Mouse (Mus musculus): Measurements from ENCODE around the gene L3mbtl4. TPM values are rescaled to one million over a fixed set of nuclear protein-coding genes. Genes with fewer than 3 reads are reported as not detected.
"Not testable (repeated sequence)": the region's sequence is repeated elsewhere in the genome, so short reads cannot be mapped to it uniquely, and the experiment has no call there.

The L3mbtl4 gene
- total and polyA plus RNA-seq, 3 experiments = not detected

- Histone ChIP-seq H3K27me3 (replicated peaks) (no peaks in the 10 kb centered on the region), H3K9ac (ENCODE audit: insufficient read depth, low read depth) (no peak overlapping the region), H3K27ac (ENCODE audit: insufficient read depth, low read depth) (no peak overlapping the region), H3K4me3 (replicated peaks in 1 of 3; ENCODE audit: low read depth in 2 of 3, low read length in 2 of 3, poor library complexity in 1 of 3) (no peak overlapping the region), H3K79me2 (replicated peaks; ENCODE audit: control insufficient read depth, extremely low read depth, insufficient read depth, poor library complexity, severe bottlenecking) (no peaks in the 10 kb centered on the region), H3K36me3 (replicated peaks in 1 of 2; ENCODE audit: control insufficient read depth in 1 of 2, insufficient read depth in 1 of 2, low read length in 1 of 2) (no peaks in the 10 kb centered on the region), H3K4me1 (ENCODE audit: control insufficient read depth in 1 of 2, insufficient read depth in 2 of 2) (no peaks in the 10 kb centered on the region), H3K4me2 (ENCODE audit: insufficient read depth, low read depth, poor library complexity, severe bottlenecking) (no peak overlapping the region), H3K9me3 (replicated peaks; ENCODE audit: low read length) (peaks cover 43% of the 10 kb centered on the region)
- in situ Hi-C loops (cut with MboI; ENCODE audit: low pct_ligation_motif_present, low pct_unique_long_range_greater_than_20kb, low sequenced_read_pairs) (no loop called here), dilution Hi-C loops (cut with MboI; ENCODE audit: extremely low pct_ligation_motif_present, extremely low pct_unique_long_range_greater_than_20kb, low sequenced_read_pairs) (no loop called here)
- no peak for TF ChIP-seq KAT2A (IDR thresholded peaks at IDR 0.05; ENCODE audit: insufficient replicate concordance, low read length)
- no peak for TF ChIP-seq ZKSCAN1 (IDR thresholded peaks at IDR 0.05; ENCODE audit: borderline replicate concordance, low read depth, low read length)
- no peak for TF ChIP-seq POLR2AphosphoS2 (IDR thresholded peaks at IDR 0.05; ENCODE audit: low read depth, low read length)
- no peak for TF ChIP-seq EP300 (IDR thresholded peaks at IDR 0.05; ENCODE audit: low read length)
- no peak for DNase-seq (ENCODE audit: extremely low read depth)
Measured at GRCm38 (mm10) chr17:68492231-68492630, 218.6 kb downstream of the L3mbtl4 start.

DNA sequence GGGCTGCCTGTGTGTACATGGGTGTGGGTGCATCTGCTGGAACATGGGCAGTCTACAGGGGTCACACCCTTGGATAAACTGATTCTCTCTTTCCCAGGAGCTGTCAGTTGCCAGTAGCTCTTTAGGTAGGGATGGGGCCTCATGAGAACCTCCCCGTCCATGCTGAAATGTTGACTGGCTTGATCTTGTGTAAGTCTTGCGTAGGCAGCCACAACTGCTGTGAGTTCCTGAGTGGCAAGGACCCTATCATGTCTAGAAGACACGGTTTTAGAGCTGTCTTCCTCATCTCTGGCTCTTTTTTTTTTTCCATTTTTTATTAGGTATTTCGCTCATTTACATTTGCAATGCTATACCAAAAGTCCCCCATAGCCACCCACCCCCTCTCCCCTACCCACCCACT is 229.4 kb downstream of the L3mbtl4 start:
- H3K27me3 ChIP-seq (replicated peaks); H3K4me1 ChIP-seq (ENCODE audit: control insufficient read depth in 1 of 2, insufficient read depth in 2 of 2); H3K27ac ChIP-seq (ENCODE audit: insufficient read depth, low read depth); H3K36me3 ChIP-seq (replicated peaks in 1 of 2; ENCODE audit: control insufficient read depth in 1 of 2, insufficient read depth in 1 of 2, low read length in 1 of 2); H3K79me2 ChIP-seq (replicated peaks; ENCODE audit: control insufficient read depth, extremely low read depth, insufficient read depth, poor library complexity, severe bottlenecking); H3K9ac ChIP-seq (ENCODE audit: insufficient read depth, low read depth); DNase-seq (ENCODE audit: extremely low read depth); in situ Hi-C loops (cut with MboI; ENCODE audit: low pct_ligation_motif_present, low pct_unique_long_range_greater_than_20kb, low sequenced_read_pairs); dilution Hi-C loops (cut with MboI; ENCODE audit: extremely low pct_ligation_motif_present, extremely low pct_unique_long_range_greater_than_20kb, low sequenced_read_pairs); H3K4me3 ChIP-seq (replicated peaks in 1 of 3; ENCODE audit: low read depth in 2 of 3, low read length in 2 of 3, poor library complexity in 1 of 3); H3K4me2 ChIP-seq (ENCODE audit: insufficient read depth, low read depth, poor library complexity, severe bottlenecking): not testable (repeated sequence)
- peaks cover 14% of the 10 kb centered on the region for H3K9me3 ChIP-seq (replicated peaks; ENCODE audit: low read length)

GRCm38 (mm10) chr17:68559698-68560097 is 286.1 kb downstream of the L3mbtl4 start:
- no peak for TF ChIP-seq ZNF384 (IDR thresholded peaks at IDR 0.05; ENCODE audit: low read depth, low read length)
- H3K4me1 ChIP-seq (ENCODE audit: control insufficient read depth in 1 of 2, insufficient read depth in 2 of 2) = no peaks in the 10 kb centered on the region
- H3K79me2 ChIP-seq (replicated peaks; ENCODE audit: control insufficient read depth, extremely low read depth, insufficient read depth, poor library complexity, severe bottlenecking) = no peaks in the 10 kb centered on the region
- H3K27me3 ChIP-seq (replicated peaks) = no peaks in the 10 kb centered on the region
- H3K36me3 ChIP-seq (replicated peaks in 1 of 2; ENCODE audit: control insufficient read depth in 1 of 2, insufficient read depth in 1 of 2, low read length in 1 of 2) = no peaks in the 10 kb centered on the region
- peaks cover 56% of the 10 kb centered on the region for H3K9me3 ChIP-seq (replicated peaks; ENCODE audit: low read length)
- no peak overlapping the region for H3K4me3 ChIP-seq (replicated peaks in 1 of 3; ENCODE audit: low read depth in 2 of 3, low read length in 2 of 3, poor library complexity in 1 of 3)
- H3K4me2 ChIP-seq (ENCODE audit: insufficient read depth, low read depth, poor library complexity, severe bottlenecking) = no peak overlapping the region
- H3K9ac ChIP-seq (ENCODE audit: insufficient read depth, low read depth) = no peak overlapping the region
- H3K27ac ChIP-seq (ENCODE audit: insufficient read depth, low read depth) = no peak overlapping the region
- no peak for DNase-seq (ENCODE audit: extremely low read depth)
- dilution Hi-C loops (cut with MboI; ENCODE audit: extremely low pct_ligation_motif_present, extremely low pct_unique_long_range_greater_than_20kb, low sequenced_read_pairs) = no loop called here
- in situ Hi-C loops (cut with MboI; ENCODE audit: low pct_ligation_motif_present, low pct_unique_long_range_greater_than_20kb, low sequenced_read_pairs) = no loop called here

GRCm38 (mm10) chr17:68560264-68560663 is 286.7 kb downstream of the L3mbtl4 start:
- no peaks in the 10 kb centered on the region for H3K4me1 ChIP-seq (ENCODE audit: control insufficient read depth in 1 of 2, insufficient read depth in 2 of 2)
- H3K27me3 ChIP-seq (replicated peaks) = no peaks in the 10 kb centered on the region
- no peak overlapping the region for H3K4me3 ChIP-seq (replicated peaks in 1 of 3; ENCODE audit: low read depth in 2 of 3, low read length in 2 of 3, poor library complexity in 1 of 3)
- H3K27ac ChIP-seq (ENCODE audit: insufficient read depth, low read depth) = no peak overlapping the region
- in situ Hi-C loops (cut with MboI; ENCODE audit: low pct_ligation_motif_present, low pct_unique_long_range_greater_than_20kb, low sequenced_read_pairs) = no loop called here
- no peaks in the 10 kb centered on the region for H3K36me3 ChIP-seq (replicated peaks in 1 of 2; ENCODE audit: control insufficient read depth in 1 of 2, insufficient read depth in 1 of 2, low read length in 1 of 2)
- dilution Hi-C loops (cut with MboI; ENCODE audit: extremely low pct_ligation_motif_present, extremely low pct_unique_long_range_greater_than_20kb, low sequenced_read_pairs) = no loop called here
- no peak for DNase-seq (ENCODE audit: extremely low read depth)
- H3K9ac ChIP-seq (ENCODE audit: insufficient read depth, low read depth) = no peak overlapping the region
- TF ChIP-seq CTCF (conservative IDR thresholded peaks at IDR 0.05 in 1 of 2, IDR thresholded peaks at IDR 0.05 in 1 of 2; ENCODE audit: low read depth in 2 of 2, low read length in 2 of 2) (no peak), MXI1 (IDR thresholded peaks at IDR 0.05; ENCODE audit: low read depth, low read length) (no peak), MAFK (IDR thresholded peaks at IDR 0.05; ENCODE audit: insufficient replicate concordance, low read length) (no peak), ZC3H11A (IDR thresholded peaks at IDR 0.05; ENCODE audit: low read depth, low read length) (no peak), NELFE (IDR thresholded peaks at IDR 0.05; ENCODE audit: low read depth, low read length) (no peak), GABPA (IDR thresholded peaks at IDR 0.05; ENCODE audit: insufficient replicate concordance, low read depth, low read length) (no peak), NRF1 (IDR thresholded peaks at IDR 0.05; ENCODE audit: low read depth, low read length) (no peak), TBP (conservative IDR thresholded peaks at IDR 0.05; ENCODE audit: low read depth, low read length) (no peak), TCF12 (IDR thresholded peaks at IDR 0.05; ENCODE audit: low read depth, low read length) (no peak), POLR2AphosphoS2 (IDR thresholded peaks at IDR 0.05; ENCODE audit: low read depth, low read length) (no peak), USF2 (conservative IDR thresholded peaks at IDR 0.05; ENCODE audit: low read depth, low read length) (no peak), SMC3 (IDR thresholded peaks at IDR 0.05; ENCODE audit: low read depth, low read length) (no peak), JUN (IDR thresholded peaks at IDR 0.05; ENCODE audit: insufficient read depth, low read depth, low read length) (no peak), MEF2A (IDR thresholded peaks at IDR 0.05; ENCODE audit: borderline replicate concordance, low read depth, low read length) (no peak), USF1 (IDR thresholded peaks at IDR 0.05; ENCODE audit: low read depth, low read length) (no peak), IRF4 (IDR thresholded peaks at IDR 0.05; ENCODE audit: low read depth, low read length) (no peak), PAX5 (IDR thresholded peaks at IDR 0.05; ENCODE audit: low read length) (no peak)
- no peak overlapping the region for H3K4me2 ChIP-seq (ENCODE audit: insufficient read depth, low read depth, poor library complexity, severe bottlenecking)
- H3K79me2 ChIP-seq (replicated peaks; ENCODE audit: control insufficient read depth, extremely low read depth, insufficient read depth, poor library complexity, severe bottlenecking) = no peaks in the 10 kb centered on the region
- peaks cover 53% of the 10 kb centered on the region for H3K9me3 ChIP-seq (replicated peaks; ENCODE audit: low read length)
